In genomic region chr5:93027120-93027675, GRCm38 (mm10) we compare ENCODE assay signal across 11 mouse cellular contexts. TPM values are rescaled to one million over a fixed set of nuclear protein-coding genes. Genes with fewer than 3 reads are reported as not detected.
DNase-seq lines count a peak whose midpoint lies in the region; ATAC-seq and TF ChIP-seq lines count a peak whose summit lies in the region.
"Had no signal": no experiment of that assay in that cellular context is flagged by ENCODE, and none has a peak within 500 bp of the region (broad histone marks: within the 10 kb centered on the region; RNA-seq: fewer than 3 reads in every experiment).

No protein-coding gene starts in this region.

- peak overlapping the region; percentile 60 for H3K27ac ChIP-seq in ES-Bruce4 (ENCODE audit: insufficient read depth, low read length)
- H3K27ac ChIP-seq in heart, embryonic 12.5 days (ENCODE audit: poor library complexity, severe bottlenecking): peak overlapping the region; percentile 10; the same call in 1 of the 2 replicates
- H3K27ac ChIP-seq in left cerebral cortex, adult 2 months: no peak overlapping the region
- H3K27ac ChIP-seq in midbrain, embryonic 15.5 days: no peak overlapping the region
- H3K27ac ChIP-seq: liver, embryonic 15.5 days had no signal

- H3K9ac ChIP-seq in ES-Bruce4 (ENCODE audit: low read depth, poor library complexity, severe bottlenecking): no peak overlapping the region
- 0 out of 2 replicates have a peak overlapping the region, but pooled peaks have one; percentile 0 for H3K9ac ChIP-seq in heart, embryonic 12.5 days
- no peak overlapping the region for H3K9ac ChIP-seq in midbrain, embryonic 15.5 days
- H3K9ac ChIP-seq: liver, embryonic 15.5 days had no signal

- TF ChIP-seq CTCF in ES-Bruce4 (IDR thresholded peaks at IDR 0.05; ENCODE audit: low read depth, low read length): no peak
- no peak for TF ChIP-seq CTCF in left cerebral cortex, adult 2 months (IDR thresholded peaks at IDR 0.05)

- H3K9me3 ChIP-seq in ES-Bruce4 (replicated peaks; ENCODE audit: control insufficient read depth, insufficient read depth, low read length, poor library complexity, severe bottlenecking): no peaks in the 10 kb centered on the region
- H3K9me3 ChIP-seq in heart, embryonic 12.5 days (replicated peaks): no peaks in the 10 kb centered on the region
- H3K9me3 ChIP-seq in midbrain, embryonic 15.5 days: no peaks in the 10 kb centered on the region
- H3K9me3 ChIP-seq: liver, embryonic 15.5 days had no signal

- H3K4me3 ChIP-seq in ES-Bruce4 (ENCODE audit: low read depth, low read length): no peak overlapping the region
- no peak overlapping the region for H3K4me3 ChIP-seq in heart, embryonic 12.5 days
- H3K4me3 ChIP-seq in left cerebral cortex, adult 2 months: no peak overlapping the region
- H3K4me3 ChIP-seq in midbrain, embryonic 15.5 days: no peak overlapping the region
- H3K4me3 ChIP-seq: liver, embryonic 15.5 days had no signal

- no peaks in the 10 kb centered on the region for H3K4me1 ChIP-seq in ES-Bruce4 (ENCODE audit: control insufficient read depth, insufficient read depth, low read length)
- peaks cover 39% of the 10 kb centered on the region for H3K4me1 ChIP-seq in heart, embryonic 12.5 days (replicated peaks)
- no peaks in the 10 kb centered on the region for H3K4me1 ChIP-seq in midbrain, embryonic 15.5 days

- peak; percentile 22 for DNase-seq in gastrocnemius, postnatal 10 days
- DNase-seq in gastrocnemius, adult 8-10 months (ENCODE audit: low spot score in 2 of 2): no peak
- peak; percentile 72 to 78 for DNase-seq in kidney, postnatal 4 days
- no peak for DNase-seq in left cerebral cortex, adult 2 months (ENCODE audit: extremely low spot score in 1 of 2, low spot score in 2 of 2)
- no peak for DNase-seq in retina, postnatal 1 day
- DNase-seq: cerebellum, adult 18-20 months had no signal

- WGBS in heart, embryonic 12.5 days: 37% methylated on average over 9 of the region's 9 CpGs
- 54% methylated on average over 9 of the region's 9 CpGs for WGBS in midbrain, embryonic 15.5 days

- 0 out of 2 replicates have a peak overlapping the region, but pooled peaks have one; percentile 6 for H3K4me2 ChIP-seq in heart, embryonic 12.5 days
- no peak overlapping the region for H3K4me2 ChIP-seq in midbrain, embryonic 15.5 days
- H3K4me2 ChIP-seq: liver, embryonic 15.5 days had no signal

- no peak for TF ChIP-seq POLR2A in ES-Bruce4 (IDR thresholded peaks at IDR 0.05; ENCODE audit: insufficient read depth, low read length)

- no peaks in the 10 kb centered on the region for H3K27me3 ChIP-seq in ES-Bruce4 (ENCODE audit: control insufficient read depth, insufficient read depth, low read length, poor library complexity, severe bottlenecking)
- no peaks in the 10 kb centered on the region for H3K27me3 ChIP-seq in heart, embryonic 12.5 days (replicated peaks)
- no peaks in the 10 kb centered on the region for H3K27me3 ChIP-seq in midbrain, embryonic 15.5 days (replicated peaks)
- H3K27me3 ChIP-seq: liver, embryonic 15.5 days had no signal

- ATAC-seq in heart, embryonic 12.5 days (ENCODE audit: insufficient number of reproducible peaks, low FRiP score): no peak
- ATAC-seq in midbrain, embryonic 15.5 days (replicated peaks): no peak

- no peaks in the 10 kb centered on the region for H3K36me3 ChIP-seq in ES-Bruce4 (ENCODE audit: control insufficient read depth, insufficient read depth, low read length, poor library complexity, severe bottlenecking)
- no peaks in the 10 kb centered on the region for H3K36me3 ChIP-seq in heart, embryonic 12.5 days
- H3K36me3 ChIP-seq in midbrain, embryonic 15.5 days (replicated peaks): no peaks in the 10 kb centered on the region
- H3K36me3 ChIP-seq: liver, embryonic 15.5 days had no signal

- intact Hi-C loops in left cerebral cortex, adult 2 months (cut with DNase I): no loop called here

- no peak for TF ChIP-seq EP300 in ES-Bruce4 (IDR thresholded peaks at IDR 0.05; ENCODE audit: insufficient read depth, low read depth, low read length)

RNA-seq across cellular contexts. Expression of gene Sowahb, which starts 17.6 kb away (rescaled TPM):
- total RNA-seq in gastrocnemius, postnatal 10 days (2021): under 1 TPM in 1 of 2 experiments, not detected in 1; 0.07 TPM
- total RNA-seq in gastrocnemius, adult 8-10 months (2022): under 1 TPM; 0.16 to 0.25 (median 0.21) TPM
- 5.3 and 6.5 TPM in 2 replicates for polyA plus RNA-seq in ES-Bruce4 (2011; ENCODE audit: insufficient read depth, insufficient read length, low read depth, missing spikeins)
- polyA plus RNA-seq in heart, embryonic 12.5 days (2016; fragmentation: Nextera tagmentation; extraction: Ambion mirVana): 0.12 and 0.23 TPM in 2 replicates
- 10 to 100 TPM; 24.2 to 26.4 TPM for total RNA-seq in left cerebral cortex, adult 2 months (2021)
- 0.04 TPM in 2 replicates for polyA plus RNA-seq in midbrain, embryonic 15.5 days (2015; fragmentation: Nextera tagmentation; extraction: Ambion mirVana)
- polyA plus RNA-seq: neural tube, embryonic 14.5 days had no signal

Comparison
In these comparisons a context has a peak if more than half of its experiments do, and no peak if none do; other contexts are left out.
1. DNase-seq: peak in gastrocnemius, postnatal 10 days (single experiment) and kidney, postnatal 4 days (2 of 2); none in gastrocnemius, adult 8-10 months (0 of 2), left cerebral cortex, adult 2 months (0 of 2) and retina, postnatal 1 day (single experiment).
2. H3K27ac ChIP-seq: peak in ES-Bruce4 (single experiment) and heart, embryonic 12.5 days (single experiment); none in left cerebral cortex, adult 2 months (single experiment) and midbrain, embryonic 15.5 days (single experiment).
3. RNA of gene Sowahb, which starts 17.6 kb away (total RNA-seq): 24.2 to 26.4 TPM in left cerebral cortex, adult 2 months; 0.16 to 0.25 TPM in gastrocnemius, adult 8-10 months and 0.07 TPM in gastrocnemius, postnatal 10 days; every median in the first group is over 10 times any median in the second.